Mouse (Mus musculus) olfactory bulb, adult 2 months (tissue): ENCODE data around the gene Ccdc3. TPM values are rescaled to one million over a fixed set of nuclear protein-coding genes. Genes with fewer than 3 reads are reported as not detected.

Experiments used
- H3K27ac ChIP-seq: fragments of 200-500 bp; 2 replicates; pipeline ENCODE4 v1.5.1; 2012; ENCODE audit warnings: low read depth, low read length; ENCODE audit not compliant: insufficient read depth
- H3K4me1 ChIP-seq: fragments of 200-500 bp; 2 replicates; pipeline ENCODE4 v1.6.1; 2012; ENCODE audit warnings: low read length; ENCODE audit not compliant: control insufficient read depth, insufficient read depth
- H3K4me3 ChIP-seq: fragments of 200-500 bp; 2 replicates; pipeline ENCODE4 v1.5.1; 2012; ENCODE audit warnings: mild to moderate bottlenecking, low read depth, low read length, moderate library complexity; ENCODE audit not compliant: insufficient read depth
- CTCF ChIP-seq: fragments of 200-500 bp; IDR thresholded peaks from 2 replicates; pipeline ENCODE4 v1.5.1; 2012; ENCODE audit warnings: low read depth, mild to moderate bottlenecking, low read length, moderate library complexity; ENCODE audit not compliant: insufficient read depth
- POLR2A ChIP-seq: fragments of 200-500 bp; IDR thresholded peaks from 2 replicates; pipeline ENCODE4 v1.6.1; 2012; ENCODE audit warnings: mild to moderate bottlenecking, low read depth, low read length, moderate library complexity; ENCODE audit not compliant: insufficient read depth
- WGBS: fragments of 180-500 bp; shearing (Covaris S2); methylation state at CpG from one replicate; pipeline ENCODE4 v1.1.7; 2018; 5-methylcytosine and 5-hydroxymethylcytosine counted together
- polyA plus RNA-seq: library from polyadenylated mRNA; stranded (reverse); fragments of >200 nt; gene quantifications from 2 replicates; pipeline ENCODE4 v1.2.4, GENCODE M21; 2012; ENCODE audit warnings: low replicate concordance; ENCODE audit not compliant: missing spikeins, insufficient read depth, insufficient read length

The Ccdc3 gene
- polyA plus RNA-seq, 1 experiment: not detected

DNA sequence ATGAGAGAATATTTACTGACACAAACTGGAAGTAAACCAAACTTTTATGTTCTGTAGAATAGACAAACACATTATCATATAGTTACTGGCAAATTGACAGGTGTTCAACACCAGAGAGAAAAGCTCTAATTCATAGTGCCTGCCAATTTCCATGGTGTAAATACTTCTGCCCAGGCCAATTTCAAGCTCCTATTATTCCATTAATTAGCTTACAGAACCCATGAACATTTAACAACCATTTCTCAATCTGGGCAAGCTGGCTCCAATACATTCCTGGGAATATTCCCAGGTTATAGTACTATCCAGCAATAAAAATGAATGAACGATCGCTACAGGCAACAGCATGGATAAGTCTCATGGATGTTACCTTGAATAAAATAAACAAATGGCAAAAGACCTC is 124.7 kb downstream of the Ccdc3 start:
- H3K27ac ChIP-seq: no peak overlapping the region

DNA sequence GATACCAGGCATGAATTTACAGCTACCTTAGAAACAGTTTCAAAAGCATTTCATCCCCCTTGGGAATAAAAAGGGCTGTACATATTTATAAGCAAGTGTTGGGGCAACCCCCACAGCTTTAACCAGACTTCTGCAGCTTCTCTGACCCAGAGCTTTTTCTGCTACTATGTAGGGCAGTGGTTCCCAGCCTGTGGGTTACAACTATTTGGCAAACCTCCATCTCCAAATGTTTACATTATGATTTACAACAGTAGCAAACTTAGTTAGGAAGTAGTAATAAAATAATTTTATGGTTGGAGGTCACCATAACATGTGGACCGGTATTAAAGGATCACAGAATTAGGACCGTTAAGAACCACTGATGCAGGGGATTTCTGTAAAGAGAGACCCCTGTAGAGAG is 130.4 kb downstream of the Ccdc3 start:
- Histone ChIP-seq H3K4me3 (no peak overlapping the region), H3K27ac (no peak overlapping the region), H3K4me1 (no peaks in the 10 kb centered on the region)
- TF ChIP-seq CTCF: no peak
- no peak for TF ChIP-seq POLR2A
- WGBS: 87% methylated on average over 2 of the region's 2 CpGs

More for the DNA sequence above, 124.7 kb downstream of the Ccdc3 start:
- no peak for TF ChIP-seq CTCF
- TF ChIP-seq POLR2A: no peak
- Histone ChIP-seq H3K4me3 (no peak overlapping the region), H3K4me1 (no peaks in the 10 kb centered on the region)
- 60% methylated on average over 2 of the region's 2 CpGs for WGBS

Other genes starting within 250 kb of the Ccdc3 start
- not detected in 2 replicates for gene Phyh, start 218.8 kb upstream of the Ccdc3 start, polyA plus RNA-seq
- gene Ucma, start 161.7 kb upstream of the Ccdc3 start, polyA plus RNA-seq: not detected in 2 replicates
- gene Mcm10, start 125.0 kb upstream of the Ccdc3 start, polyA plus RNA-seq: not detected in 2 replicates
- not detected in 2 replicates for gene Optn, start 73.7 kb upstream of the Ccdc3 start, polyA plus RNA-seq